Mouse (Mus musculus): ENCODE measurements around the gene 5330417C22Rik.

Gene 5330417C22Rik

GRCm38 (mm10) chr3:108458380-108458779 lies 78.0 kb downstream of the 5330417C22Rik start:
- DNase-seq, result no peak

DNA sequence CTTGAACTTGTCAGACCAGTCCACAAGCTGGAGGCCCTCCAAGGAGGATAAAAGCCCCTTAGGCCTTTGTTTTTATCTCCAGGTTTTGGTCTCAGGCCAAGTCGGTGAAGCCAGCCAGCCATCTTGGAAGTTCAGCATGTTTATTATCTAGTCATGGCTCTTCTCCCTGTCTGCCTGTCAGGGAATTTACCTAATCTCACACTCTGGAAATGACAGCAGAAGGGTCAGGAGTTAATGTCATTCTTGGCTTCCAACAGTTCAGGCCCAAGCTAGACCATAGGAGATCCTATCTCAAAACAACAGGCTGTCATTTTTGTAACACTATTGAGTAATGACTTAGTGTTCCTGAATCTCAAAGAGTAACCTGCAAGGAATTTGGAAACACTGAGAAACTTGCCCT lies 82.2 kb downstream of the 5330417C22Rik start:
- DNase-seq, result no peak

- no peak for DNase-seq
Observed at GRCm38 (mm10) chr3:108451969-108452368, 84.4 kb downstream of the 5330417C22Rik start.

DNA sequence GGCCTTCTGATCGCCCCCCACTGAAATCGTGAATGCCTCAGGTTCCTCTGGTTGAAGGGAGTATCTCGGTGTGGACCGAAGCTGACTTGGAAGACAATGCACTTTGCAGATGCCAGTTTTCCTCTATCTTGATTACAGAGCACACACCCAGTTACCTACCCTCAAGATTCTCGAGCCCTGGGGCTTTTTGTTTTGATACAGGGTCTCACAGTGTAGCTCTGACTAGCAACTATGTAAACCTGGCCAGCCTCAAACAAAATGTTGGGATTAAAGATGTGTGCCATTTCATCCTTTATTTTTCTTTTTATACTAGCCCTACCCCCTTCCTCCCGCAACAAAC lies 91.0 kb downstream of the 5330417C22Rik start:
- DNase-seq, result no peak

GRCm38 (mm10) chr3:108444698-108445365 lies 91.5 kb downstream of the 5330417C22Rik start, which contains the start of gene Sars:
Gene Sars, minus strand, starts transcription at chr3:108445209.
- peak; percentile 95 to 96 for DNase-seq

- DNase-seq, result peak; percentile 29 to 32
Observed at GRCm38 (mm10) chr3:108444029-108444428, 92.3 kb downstream of the 5330417C22Rik start.

DNA sequence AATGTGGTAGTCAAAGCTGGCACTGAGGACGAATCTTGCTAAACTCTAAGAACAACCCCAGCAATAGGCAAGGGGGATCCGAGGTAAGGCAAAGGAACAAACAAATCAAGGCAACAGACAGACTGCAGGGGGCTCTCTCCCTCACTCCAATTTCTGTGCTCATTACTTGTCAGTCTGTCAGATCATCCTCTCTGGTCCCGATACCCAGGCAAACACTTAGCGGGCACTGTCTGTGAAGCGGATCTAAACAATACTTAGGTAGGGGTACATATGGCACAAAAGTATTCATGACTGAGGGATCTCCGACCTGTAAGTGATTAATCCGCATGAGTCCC lies 100.0 kb downstream of the 5330417C22Rik start:
- DNase-seq, result no peak

GRCm38 (mm10) chr3:108435701-108436379 lies 100.5 kb downstream of the 5330417C22Rik start:
- DNase-seq, result no peak

- no peak for DNase-seq
Observed at GRCm38 (mm10) chr3:108433881-108434495, 102.3 kb downstream of the 5330417C22Rik start.

GRCm38 (mm10) chr3:108433188-108433880 lies 103.0 kb downstream of the 5330417C22Rik start:
- no peak for DNase-seq

GRCm38 (mm10) chr3:108432542-108433187 lies 103.7 kb downstream of the 5330417C22Rik start:
- DNase-seq, result no peak

DNA sequence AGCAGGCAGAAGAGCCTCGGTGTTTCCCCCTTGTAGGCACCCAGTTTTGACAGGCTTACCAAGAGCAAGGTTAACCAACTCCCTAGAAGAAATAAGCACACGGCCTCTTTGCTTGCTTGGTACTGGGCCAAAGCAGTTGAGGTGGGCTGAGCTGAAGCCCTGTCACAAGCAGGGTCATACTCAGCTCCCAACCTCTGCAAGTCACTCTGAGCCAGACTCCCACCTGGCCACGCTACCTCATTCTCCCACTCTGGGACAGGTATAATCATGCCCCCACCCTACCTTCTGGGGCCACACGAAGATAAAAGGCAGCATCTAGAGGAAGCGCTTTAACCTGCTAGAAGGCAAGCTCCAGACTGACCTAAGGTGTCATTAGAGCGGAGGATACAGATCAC lies 110.7 kb downstream of the 5330417C22Rik start:
- DNase-seq, result no peak

DNA sequence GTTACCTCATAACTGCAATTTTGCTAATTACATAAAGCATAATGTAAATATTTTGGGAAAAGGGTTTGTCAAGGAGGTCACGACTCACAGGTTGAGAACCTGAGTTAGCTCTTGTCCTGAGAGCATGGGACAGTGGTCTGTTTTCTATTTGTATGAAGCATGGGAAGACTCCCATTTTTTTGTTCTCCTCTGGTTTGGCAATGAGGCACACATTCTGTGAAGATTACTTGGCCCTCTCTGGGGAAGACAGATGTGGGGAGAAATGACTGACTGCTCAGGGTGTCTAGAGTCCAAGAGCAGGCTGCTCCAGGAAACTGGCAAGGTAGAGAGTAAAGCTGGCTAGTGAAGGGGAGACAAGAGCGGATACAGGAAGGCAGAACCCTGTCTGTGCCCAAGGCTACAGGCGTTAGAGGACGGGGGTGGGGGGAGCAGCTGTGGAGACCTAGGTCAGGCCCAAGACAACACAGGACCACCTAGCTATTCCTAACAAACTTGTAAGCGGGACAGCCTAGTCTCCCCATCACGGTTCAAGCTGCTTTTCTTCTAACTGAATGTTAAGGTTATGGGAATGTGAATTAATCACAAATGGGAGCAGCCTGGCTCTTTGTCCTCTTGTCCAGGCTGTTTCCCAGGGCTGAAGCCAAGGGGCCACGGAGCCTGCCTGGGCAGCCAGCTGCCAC lies 111.3 kb downstream of the 5330417C22Rik start:
- DNase-seq, result peak; percentile 21 to 28

DNA sequence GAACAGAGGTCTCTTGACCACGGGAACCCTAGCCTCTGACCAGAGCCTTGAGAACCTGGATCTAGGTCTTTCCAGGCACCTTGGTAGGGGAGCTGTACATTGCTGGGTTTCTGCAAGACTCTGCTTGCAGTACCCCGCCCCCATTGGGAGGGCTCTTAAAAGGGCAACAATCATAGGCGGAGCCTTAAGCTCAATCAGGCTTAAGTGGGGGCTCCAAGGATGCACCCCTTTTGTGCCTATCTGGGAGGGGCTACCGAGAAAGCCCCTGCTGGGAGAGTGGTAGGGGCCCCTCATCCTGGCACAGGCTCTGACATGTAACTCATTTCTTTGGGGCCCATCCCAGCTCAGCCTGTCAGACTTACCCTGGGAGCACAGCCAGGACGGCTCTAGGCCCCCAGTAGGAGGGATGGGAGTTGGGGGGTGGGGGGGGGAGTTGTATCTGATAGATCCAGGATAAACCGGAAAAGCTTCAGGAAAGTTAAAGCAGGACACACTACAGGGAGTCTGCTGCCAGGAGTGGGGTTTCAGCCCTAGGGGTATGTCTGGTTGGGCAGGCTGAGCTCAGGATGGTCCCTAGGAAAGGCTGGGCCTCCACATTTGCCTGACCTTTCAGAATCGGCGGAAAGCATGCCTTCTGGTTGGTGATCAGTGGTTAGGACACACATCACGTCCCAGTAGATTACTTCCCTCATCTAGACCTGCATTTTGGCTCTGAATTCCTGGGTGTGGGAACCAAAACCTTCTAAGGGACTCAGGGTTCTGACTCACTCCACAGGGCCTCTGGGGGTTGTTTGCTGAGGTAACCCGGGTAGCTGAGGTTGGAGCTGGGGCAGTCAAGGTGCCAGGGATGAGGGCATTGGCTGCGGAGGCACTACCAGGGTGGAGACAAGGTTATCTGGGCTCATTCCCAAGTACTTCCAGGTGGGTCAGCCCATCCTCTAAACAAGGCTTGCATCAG lies 112.2 kb downstream of the 5330417C22Rik start:
- DNase-seq, result peak; percentile 73 to 81

- DNase-seq, result peak in 1 of 2 experiments; percentile 20
Observed at GRCm38 (mm10) chr3:108423006-108423405, 113.3 kb downstream of the 5330417C22Rik start.

- peak; percentile 90 to 93 for DNase-seq
Observed at GRCm38 (mm10) chr3:108415831-108416223, 120.5 kb downstream of the 5330417C22Rik start.

DNA sequence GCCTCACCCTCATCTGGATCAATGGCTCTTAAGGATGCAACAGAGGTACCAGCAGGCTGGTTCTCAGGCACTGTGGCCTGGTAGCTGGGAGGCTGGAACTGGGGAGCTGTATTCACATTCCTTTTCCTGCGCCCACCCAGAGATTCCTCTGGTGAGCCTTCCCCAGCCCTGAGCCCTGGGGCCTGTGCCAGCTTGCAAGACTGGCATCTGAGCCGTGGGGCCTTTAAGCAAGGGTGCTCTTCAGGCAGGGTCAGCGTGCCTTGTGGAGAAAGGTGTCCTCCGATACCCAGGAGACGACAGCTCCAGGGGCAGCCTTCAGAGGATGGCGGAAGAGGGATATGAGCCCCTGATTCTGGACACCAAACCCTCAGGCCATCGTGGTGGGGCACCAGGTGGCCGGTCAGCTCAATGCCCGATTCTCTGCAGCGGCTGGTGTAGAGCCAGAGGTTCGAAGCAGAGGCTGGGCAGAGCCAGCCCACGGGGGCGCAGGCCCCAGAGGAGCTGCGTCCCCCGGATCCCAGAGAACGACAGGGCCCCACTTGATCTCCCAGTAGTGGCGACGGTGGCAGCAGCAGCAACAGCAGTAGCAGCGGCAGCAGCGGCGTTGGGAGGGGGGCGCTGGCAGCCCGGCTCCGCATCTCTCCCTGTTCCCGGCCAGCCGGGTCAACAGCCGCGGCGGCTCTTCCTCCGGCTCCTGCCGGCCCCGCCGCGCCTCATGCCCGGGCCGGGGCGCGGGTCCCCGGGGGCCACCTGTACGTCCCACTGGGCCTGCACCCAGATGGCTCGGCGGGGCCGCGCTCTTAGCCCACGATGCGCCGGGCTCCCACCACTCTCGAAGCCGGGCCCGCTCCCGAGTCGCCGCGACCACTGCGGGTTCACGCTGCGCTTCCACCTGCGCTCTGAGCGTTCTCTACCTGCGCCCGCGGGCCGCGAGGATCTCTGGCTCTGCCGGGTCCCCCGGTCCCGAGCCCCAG lies 121.2 kb downstream of the 5330417C22Rik start, which contains the start of gene Celsr2:
TSS of gene Celsr2 (minus strand) at position 696 of the 974 bp plus-strand sequence.
- DNase-seq, result peak; percentile 58 to 65

DNA sequence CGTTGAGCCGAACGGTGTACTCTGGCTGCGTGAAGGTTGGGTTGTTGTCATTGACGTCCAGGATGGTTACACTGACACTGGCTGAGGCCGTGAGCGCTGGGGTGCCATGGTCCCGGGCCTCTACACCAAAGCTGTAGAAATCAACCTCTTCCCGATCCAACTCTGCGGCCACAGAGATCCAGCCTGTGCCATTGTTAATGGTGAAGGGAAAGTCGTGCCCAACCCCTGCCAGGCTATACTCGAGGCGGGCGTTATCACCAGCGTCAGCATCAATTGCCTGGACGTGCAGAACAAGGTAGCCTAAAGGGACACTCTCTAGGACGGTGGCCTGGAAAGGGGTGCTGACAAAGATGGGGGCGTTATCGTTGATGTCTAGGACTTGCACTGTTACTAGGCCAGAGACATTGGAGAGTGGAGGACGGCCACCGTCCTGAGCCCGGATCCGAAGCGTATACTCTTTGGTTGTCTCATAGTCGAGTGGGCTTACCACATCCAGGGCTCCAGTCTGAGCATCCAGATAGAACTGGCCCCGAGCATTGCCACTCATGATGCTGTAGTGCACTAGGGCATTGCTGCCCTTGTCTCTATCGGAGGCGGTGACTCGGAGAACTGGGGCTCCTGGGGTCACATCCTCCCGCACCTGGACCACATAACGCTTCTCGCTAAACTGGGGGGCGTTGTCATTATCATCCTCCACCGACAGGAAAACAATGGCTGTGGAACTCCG lies 122.5 kb downstream of the 5330417C22Rik start:
- DNase-seq, result peak in 1 of 2 experiments; percentile 12

DNA sequence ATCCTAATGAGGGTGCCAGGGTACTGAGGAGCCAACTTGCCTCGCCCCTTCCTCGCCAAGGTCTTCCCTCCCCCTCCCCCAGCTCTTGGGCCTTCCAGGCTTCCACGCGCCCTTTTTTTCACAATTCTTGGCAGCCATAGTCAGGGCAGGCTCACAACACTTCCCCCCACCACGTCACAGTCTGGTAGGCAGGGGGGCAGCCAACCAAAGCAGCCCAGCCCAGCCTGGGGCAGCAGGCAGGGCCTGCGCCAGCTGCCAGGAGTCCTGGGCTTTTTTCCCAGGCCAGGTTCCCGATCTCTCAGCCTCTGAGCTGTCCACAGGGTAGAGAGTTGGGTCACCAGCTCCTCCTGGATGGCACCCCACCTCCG lies 124.6 kb downstream of the 5330417C22Rik start:
- peak; percentile 87 to 89 for DNase-seq
